Mouse (Mus musculus) kidney, embryonic 16.5 days (tissue): ENCODE results near the gene Rrp8. TPM values are rescaled to one million over a fixed set of nuclear protein-coding genes. Genes with fewer than 3 reads are reported as not detected.

ENCODE experiments used
- ATAC-seq: fragments of 200-750 bp; cut with Nextera tagmentation; 2 replicates; pipeline ENCODE4 v1.8.0; 2017; ENCODE audit warnings: moderate TSS enrichment; ENCODE audit not compliant: low FRiP score, low TSS enrichment
- H3K27ac ChIP-seq: fragments of 300-500 bp; sonication (generic); 2 replicates; pipeline ENCODE4 v1.5.1; 2014; ENCODE audit warnings: low read length
- H3K27me3 ChIP-seq: fragments of 300-500 bp; sonication (generic); 2 replicates; pipeline ENCODE4 v1.6.1; 2014; ENCODE audit warnings: low read length, control low read depth, mixed read lengths; ENCODE audit not compliant: insufficient read depth
- H3K36me3 ChIP-seq: fragments of 300-500 bp; sonication (generic); 2 replicates; pipeline ENCODE4 v1.6.1; 2014; ENCODE audit warnings: low read length, control low read depth, mixed read lengths; ENCODE audit not compliant: insufficient read depth
- H3K4me1 ChIP-seq: fragments of 300-500 bp; sonication (generic); 2 replicates; pipeline ENCODE4 v1.6.1; 2014; ENCODE audit warnings: low read length, control low read depth, mixed read lengths; ENCODE audit not compliant: insufficient read depth
- H3K4me2 ChIP-seq: fragments of 300-500 bp; sonication (generic); replicated peaks from 2 replicates; pipeline ENCODE4 v1.6.1; 2014; ENCODE audit warnings: low read depth, low read length
- H3K4me3 ChIP-seq: fragments of 300-500 bp; sonication (generic); 2 replicates; pipeline ENCODE4 v1.5.1; 2014; ENCODE audit warnings: mild to moderate bottlenecking, low read length
- H3K9ac ChIP-seq: fragments of 300-500 bp; sonication (generic); replicated peaks from 2 replicates; pipeline ENCODE4 v1.6.1; 2014; ENCODE audit warnings: low read length
- H3K9me3 ChIP-seq: fragments of 300-500 bp; sonication (generic); 2 replicates; pipeline ENCODE4 v1.6.1; 2016; ENCODE audit warnings: low read length, control low read depth
- WGBS: fragments of 180-500 bp; shearing (Covaris S2); extraction: QIAGEN DNeasy Blood & Tissue Kit; methylation state at CpG from one replicate; pipeline ENCODE4 v1.1.7; 2014; 5-methylcytosine and 5-hydroxymethylcytosine counted together
- polyA plus RNA-seq: library from polyadenylated mRNA; unstranded; fragments of >200 nt; fragmentation: Nextera tagmentation; extraction: Ambion mirVana; gene quantifications from 2 replicates; pipeline ENCODE4 v1.2.1, GENCODE M21; 2015

Rrp8 gene
- polyA plus RNA-seq, 1 experiment from 2014 or later: 42.9 TPM

DNA sequence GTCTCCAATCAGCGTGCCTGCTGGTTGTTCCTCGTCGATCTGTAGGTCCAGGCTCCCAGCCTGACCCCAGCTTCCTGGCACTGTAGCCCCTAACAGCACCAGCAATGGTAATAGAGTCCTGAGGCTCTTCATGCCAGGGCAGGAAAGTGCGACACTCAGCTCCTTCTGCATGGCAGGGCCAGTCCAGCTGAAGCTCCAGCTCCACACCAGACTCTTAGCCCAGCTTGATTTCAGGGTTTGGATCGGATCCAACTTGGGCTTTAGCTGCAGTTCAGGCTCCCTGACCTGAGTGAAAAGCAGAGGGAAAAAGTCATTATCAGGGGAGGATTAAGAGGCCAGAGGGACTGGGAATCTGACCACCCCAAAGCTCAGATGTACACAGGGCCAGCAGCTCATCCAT, 35.9 kb upstream of the Rrp8 start:
- WGBS: 81% methylated on average over 5 of the region's 5 CpGs
- Histone ChIP-seq H3K9me3 (no peaks in the 10 kb centered on the region), H3K27ac (no peak overlapping the region), H3K4me1 (peaks cover 45% of the 10 kb centered on the region), H3K27me3 (no peaks in the 10 kb centered on the region), H3K4me3 (no peak overlapping the region), H3K36me3 (peaks cover 23% of the 10 kb centered on the region), H3K4me2 (no peak overlapping the region), H3K9ac (no peak overlapping the region)
- no peak for ATAC-seq

DNA sequence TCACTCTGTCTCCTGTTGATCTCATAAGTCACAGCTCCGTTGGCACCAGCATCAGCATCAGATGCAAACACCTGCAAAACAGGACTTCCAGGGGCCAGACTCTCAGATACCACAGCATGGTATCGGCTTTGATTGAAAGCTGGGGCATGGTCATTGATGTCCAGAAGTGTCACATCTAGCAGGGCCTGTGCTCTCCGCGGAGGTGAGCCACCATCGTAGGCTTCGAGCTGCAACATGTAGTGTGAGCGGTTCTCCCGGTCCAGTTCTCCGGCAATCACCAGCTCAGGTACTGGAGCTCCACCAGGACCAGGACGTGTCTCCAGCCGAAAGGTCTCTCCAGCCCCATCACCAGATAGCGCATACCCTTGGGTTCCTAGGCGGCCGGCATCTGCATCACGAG, 35.1 kb upstream of the Rrp8 start:
- 96% methylated on average over 15 of the region's 15 CpGs for WGBS
- H3K4me2 ChIP-seq: no peak overlapping the region
- H3K4me3 ChIP-seq: no peak overlapping the region
- peaks cover 45% of the 10 kb centered on the region for H3K4me1 ChIP-seq
- peaks cover 23% of the 10 kb centered on the region for H3K36me3 ChIP-seq
- no peaks in the 10 kb centered on the region for H3K27me3 ChIP-seq
- no peak overlapping the region for H3K9ac ChIP-seq
- H3K9me3 ChIP-seq: no peaks in the 10 kb centered on the region
- no peak for ATAC-seq
- no peak overlapping the region for H3K27ac ChIP-seq

DNA sequence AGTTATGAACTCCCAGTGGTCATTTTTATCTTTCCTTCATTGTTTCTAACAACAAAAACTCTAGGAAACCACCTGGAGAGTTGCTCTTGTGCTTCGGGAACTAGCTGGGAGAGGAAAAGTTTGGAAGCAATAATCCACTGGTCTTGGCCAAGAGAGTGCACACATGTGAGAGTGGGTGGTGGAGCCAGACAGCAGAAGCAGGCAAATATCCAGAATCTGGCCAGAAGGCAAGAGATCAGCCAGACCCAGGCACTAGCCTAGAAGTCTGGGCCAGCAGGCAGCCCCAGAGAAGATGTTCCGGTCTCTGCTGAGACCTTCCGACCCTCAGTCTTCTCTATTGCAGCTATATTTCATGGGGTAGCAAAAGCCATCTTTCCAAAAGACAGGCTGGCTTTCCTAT, 32.8 kb upstream of the Rrp8 start:
- no peaks in the 10 kb centered on the region for H3K27me3 ChIP-seq
- no peak for ATAC-seq
- no peaks in the 10 kb centered on the region for H3K9me3 ChIP-seq
- H3K36me3 ChIP-seq: peaks cover 41% of the 10 kb centered on the region
- no peak overlapping the region for H3K4me2 ChIP-seq
- 70% methylated on average over 3 of the region's 3 CpGs for WGBS
- no peak overlapping the region for H3K27ac ChIP-seq
- H3K4me1 ChIP-seq: peaks cover 34% of the 10 kb centered on the region
- H3K9ac ChIP-seq: no peak overlapping the region
- no peak overlapping the region for H3K4me3 ChIP-seq

DNA sequence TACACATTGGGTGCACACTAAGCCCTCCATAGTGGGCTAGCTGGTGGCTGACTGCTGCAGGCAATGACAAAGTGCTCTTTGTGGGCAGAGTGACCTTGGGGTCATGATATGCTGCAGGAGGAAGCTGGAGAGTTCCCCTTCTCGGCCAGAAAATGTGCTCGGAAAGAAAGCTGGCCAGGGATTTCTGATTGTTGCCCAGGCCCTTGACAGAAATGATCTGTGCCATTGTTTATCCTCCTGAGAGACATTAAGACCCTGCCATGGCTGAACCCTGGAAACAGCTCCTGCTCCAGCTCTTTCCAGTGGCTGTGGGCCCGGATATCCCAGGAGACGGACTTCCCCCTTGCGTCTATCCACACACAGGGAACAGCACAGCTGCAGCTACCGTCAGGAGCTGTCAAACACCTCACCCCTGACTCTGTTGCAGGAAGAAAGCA, 30.6 kb upstream of the Rrp8 start:
- peaks cover 22% of the 10 kb centered on the region; the same call in 1 of the 2 replicates for H3K4me1 ChIP-seq
- peaks cover 61% of the 10 kb centered on the region for H3K36me3 ChIP-seq
- no peak overlapping the region for H3K9ac ChIP-seq
- H3K27ac ChIP-seq: peak overlapping the region; percentile 17
- H3K4me2 ChIP-seq: no peak overlapping the region
- 18% methylated on average over 6 of the region's 6 CpGs for WGBS
- peak; percentile 50 for ATAC-seq
- H3K4me3 ChIP-seq: no peak overlapping the region
- H3K27me3 ChIP-seq: no peaks in the 10 kb centered on the region
- H3K9me3 ChIP-seq: no peaks in the 10 kb centered on the region

DNA sequence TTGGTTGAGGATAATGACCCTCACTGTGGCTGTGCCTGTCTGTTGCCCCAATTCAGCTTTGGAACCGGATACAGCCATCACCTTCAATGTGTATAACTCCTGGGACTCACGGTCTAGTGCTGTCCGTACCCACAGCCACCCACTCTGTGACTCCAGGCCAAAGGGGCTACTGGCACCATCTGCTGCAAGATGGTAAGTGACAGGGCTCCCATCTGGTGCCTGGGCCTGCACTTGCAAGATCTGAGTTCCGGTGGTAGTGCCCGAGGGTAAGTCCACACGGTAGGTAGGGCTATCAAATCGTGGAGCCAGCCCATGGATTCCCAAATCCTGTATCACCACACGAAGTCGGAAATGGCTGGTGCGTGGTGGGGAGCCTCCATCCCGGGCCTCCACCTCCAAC, 27.1 kb upstream of the Rrp8 start:
- Histone ChIP-seq H3K27me3 (no peaks in the 10 kb centered on the region), H3K9ac (no peak overlapping the region), H3K4me2 (no peak overlapping the region), H3K27ac (no peak overlapping the region), H3K4me3 (no peak overlapping the region), H3K36me3 (peaks cover 59% of the 10 kb centered on the region), H3K4me1 (peaks cover 15% of the 10 kb centered on the region; the same call in 1 of the 2 replicates), H3K9me3 (no peaks in the 10 kb centered on the region)
- WGBS: 90% methylated on average over 11 of the region's 11 CpGs
- ATAC-seq: no peak

DNA sequence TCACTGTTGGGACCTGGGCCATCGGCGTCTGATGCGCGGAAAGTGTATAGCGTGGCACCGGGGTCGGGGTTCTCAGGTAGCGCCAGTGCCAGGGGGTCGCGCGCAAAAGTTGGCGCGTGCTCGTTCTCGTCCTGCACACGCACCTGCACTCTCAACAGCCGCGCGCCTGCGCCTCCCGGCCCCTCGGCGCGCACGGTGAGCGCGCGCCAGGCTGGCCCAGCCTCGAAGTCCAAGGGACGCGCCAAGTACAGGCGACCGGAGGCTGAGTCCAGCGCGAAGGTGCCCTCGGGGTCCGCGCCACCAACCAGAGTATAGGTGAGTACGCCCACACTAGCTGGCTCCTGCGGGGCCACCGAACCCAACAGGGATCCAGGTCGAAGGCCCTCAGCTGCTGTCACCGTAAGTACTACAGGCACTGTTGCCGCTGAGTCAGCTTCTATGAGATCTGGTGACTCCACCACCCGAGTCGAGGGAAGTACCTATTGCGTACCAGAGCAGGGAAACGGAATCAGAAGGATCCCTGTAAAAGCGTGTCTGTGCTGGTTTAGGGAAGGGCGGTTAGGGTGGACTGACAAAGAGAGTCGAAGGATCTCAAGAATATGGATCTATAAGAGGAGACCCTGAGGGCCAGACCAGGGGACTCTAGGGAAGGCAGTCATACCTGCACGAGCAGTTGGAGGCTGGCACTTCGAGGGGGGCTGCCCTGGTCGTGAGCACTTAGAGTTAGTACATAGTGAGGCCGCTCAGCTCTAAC, 25.5 kb upstream of the Rrp8 start:
- H3K4me3 ChIP-seq: peak overlapping the region; percentile 13; the same call in 1 of the 2 replicates
- no peak for ATAC-seq
- H3K27ac ChIP-seq: no peak overlapping the region
- peaks cover 72% of the 10 kb centered on the region for H3K36me3 ChIP-seq
- no peaks in the 10 kb centered on the region for H3K27me3 ChIP-seq
- no peak overlapping the region for H3K9ac ChIP-seq
- peak overlapping the region; percentile 41 for H3K4me2 ChIP-seq
- 51% methylated on average over 55 of the region's 55 CpGs for WGBS
- peaks cover 2% of the 10 kb centered on the region; the same call in 1 of the 2 replicates for H3K4me1 ChIP-seq
- no peaks in the 10 kb centered on the region for H3K9me3 ChIP-seq

DNA sequence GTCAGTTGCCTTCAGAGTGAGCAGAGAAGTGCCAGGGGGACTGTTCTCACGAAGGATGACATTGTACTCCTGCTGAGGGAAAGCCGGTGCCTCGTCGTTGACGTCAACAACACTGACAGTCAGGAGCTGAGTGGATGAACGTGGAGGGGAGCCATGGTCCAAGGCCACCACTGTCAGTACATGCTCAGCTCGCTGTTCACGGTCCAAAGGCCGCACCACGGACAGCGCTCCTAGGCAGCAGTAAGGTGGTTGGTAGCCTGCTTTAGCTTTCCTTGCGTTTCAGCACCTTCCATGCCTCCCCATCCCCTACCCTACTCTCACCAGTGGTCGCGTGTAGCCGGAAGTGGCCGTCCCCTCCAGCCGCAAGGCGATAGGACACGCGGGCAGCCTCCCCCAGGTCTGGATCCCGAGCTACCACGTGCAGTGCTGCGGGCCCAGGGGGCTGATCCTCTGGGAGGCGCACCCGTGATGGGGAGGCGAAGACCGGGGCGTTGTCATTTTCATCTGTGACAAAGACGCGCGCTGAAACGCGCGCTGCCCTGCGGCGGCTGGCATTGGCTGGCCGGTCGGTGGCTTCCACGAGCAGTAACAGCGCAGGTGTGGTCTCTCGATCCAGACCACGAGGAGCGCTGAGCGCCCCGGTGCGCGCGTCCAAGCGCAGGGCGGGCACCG, 24.8 kb upstream of the Rrp8 start:
- Histone ChIP-seq H3K9ac (no peak overlapping the region), H3K36me3 (peaks cover 80% of the 10 kb centered on the region), H3K4me3 (peak overlapping the region; percentile 13; the same call in 1 of the 2 replicates), H3K4me1 (no peaks in the 10 kb centered on the region), H3K27ac (no peak overlapping the region), H3K4me2 (peak overlapping the region; percentile 41), H3K27me3 (no peaks in the 10 kb centered on the region), H3K9me3 (no peaks in the 10 kb centered on the region)
- WGBS: 44% methylated on average over 51 of the region's 51 CpGs
- 0 out of 2 replicates have a peak, but pooled peaks have one; percentile 36 for ATAC-seq

DNA sequence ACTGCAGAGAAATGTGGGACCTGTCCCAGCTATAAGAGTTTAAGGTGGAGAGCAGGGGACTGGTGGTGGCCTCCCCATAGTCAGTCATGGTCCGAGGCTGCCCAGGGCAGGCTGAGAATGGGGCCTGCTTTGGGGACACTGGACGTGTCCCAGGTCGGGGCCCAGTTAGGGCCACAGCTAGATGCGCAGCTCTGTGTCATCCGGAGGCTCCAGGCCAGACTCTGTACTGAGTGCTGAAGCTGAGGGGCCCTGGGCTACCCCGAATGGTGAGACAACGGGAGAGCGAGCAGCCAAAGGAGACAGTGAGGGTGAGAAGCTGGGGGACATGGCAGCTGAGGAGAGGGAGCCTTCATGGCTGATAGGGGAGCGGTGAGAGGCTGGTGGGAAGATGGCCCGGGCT, 16.1 kb upstream of the Rrp8 start:
- WGBS: 91% methylated on average over 10 of the region's 10 CpGs
- no peak overlapping the region for H3K9ac ChIP-seq
- peaks cover 9% of the 10 kb centered on the region for H3K4me1 ChIP-seq
- ATAC-seq: no peak
- H3K27ac ChIP-seq: no peak overlapping the region
- H3K4me3 ChIP-seq: no peak overlapping the region
- no peaks in the 10 kb centered on the region for H3K27me3 ChIP-seq
- H3K36me3 ChIP-seq: peaks cover 51% of the 10 kb centered on the region
- no peaks in the 10 kb centered on the region for H3K9me3 ChIP-seq
- H3K4me2 ChIP-seq: no peak overlapping the region

DNA sequence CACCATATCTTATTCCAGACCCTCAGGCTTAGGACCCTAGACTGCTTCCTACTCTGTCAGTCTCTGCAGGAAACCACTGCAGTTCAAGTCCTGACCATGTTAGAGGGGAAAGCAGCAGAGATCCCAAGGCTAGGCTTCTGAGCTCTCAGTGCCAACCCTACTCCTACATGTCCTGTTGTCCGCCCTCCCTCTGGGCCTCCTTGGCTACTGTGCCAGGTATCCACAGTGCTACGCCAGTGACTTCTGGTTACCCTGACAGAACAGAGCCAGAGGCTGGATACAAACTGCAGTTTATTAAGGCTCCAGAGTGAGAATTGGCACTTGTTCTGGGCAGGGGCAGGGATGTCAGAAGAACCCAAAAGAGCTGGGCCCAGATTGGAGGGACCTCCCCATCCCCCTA, 15.5 kb upstream of the Rrp8 start:
- 93% methylated on average over 2 of the region's 2 CpGs for WGBS
- no peak overlapping the region for H3K27ac ChIP-seq
- peaks cover 49% of the 10 kb centered on the region for H3K36me3 ChIP-seq
- no peak overlapping the region for H3K4me3 ChIP-seq
- peaks cover 9% of the 10 kb centered on the region for H3K4me1 ChIP-seq
- peak; percentile 16 for ATAC-seq
- no peak overlapping the region for H3K9ac ChIP-seq
- no peak overlapping the region for H3K4me2 ChIP-seq
- H3K9me3 ChIP-seq: no peaks in the 10 kb centered on the region
- no peaks in the 10 kb centered on the region for H3K27me3 ChIP-seq
